Mouse (Mus musculus): ENCODE data around the gene Defb23.
"Not testable (repeated sequence)": the region's sequence is repeated elsewhere in the genome, so short reads cannot be mapped to it uniquely, and the experiment has no call there.

Gene Defb23

DNA sequence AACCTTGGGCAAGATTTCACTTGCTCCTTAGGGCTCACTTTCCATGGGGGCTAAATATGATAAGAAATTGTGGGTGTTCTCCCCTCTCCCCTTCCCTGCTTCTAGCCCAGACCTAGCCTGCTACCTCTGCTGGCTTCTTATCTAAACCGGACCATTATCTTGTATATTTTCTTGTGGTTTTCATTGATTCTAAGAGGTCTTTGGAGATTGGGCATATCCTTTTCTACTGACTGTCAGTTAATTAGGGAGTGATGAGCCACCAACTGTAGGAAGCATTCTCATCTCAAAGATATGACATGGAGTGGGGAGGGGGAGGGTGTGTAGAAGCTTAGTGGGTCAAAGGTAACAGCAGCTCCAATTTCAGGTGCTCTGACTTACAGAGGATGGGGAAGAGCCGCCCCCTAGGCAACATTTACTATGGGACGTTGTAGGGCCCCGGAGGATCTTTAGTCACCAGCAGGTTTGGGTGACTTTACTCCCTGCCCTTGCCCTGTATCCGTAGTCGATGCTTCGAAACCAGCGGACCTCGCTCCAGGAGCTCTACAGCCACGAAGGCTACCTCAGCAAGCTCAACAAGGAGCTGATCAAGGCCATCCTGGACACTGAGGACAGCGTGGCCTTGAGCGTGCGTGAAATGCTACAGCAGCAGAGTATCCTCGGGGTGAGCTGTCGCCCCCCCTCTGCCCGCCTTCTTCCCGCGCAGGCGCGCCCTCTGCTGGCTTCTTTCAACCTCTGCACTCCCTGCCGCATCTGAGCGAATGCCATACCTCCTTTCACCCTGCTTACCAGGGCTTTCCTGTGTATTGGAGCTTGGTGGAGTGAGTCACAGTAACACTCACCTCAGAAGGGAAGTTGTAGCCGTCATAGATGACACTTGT is 27.2 kb downstream of the Defb23 start:
- DNase-seq (ENCODE audit: low spot score in 2 of 2), result peak; percentile 71 to 83

DNA sequence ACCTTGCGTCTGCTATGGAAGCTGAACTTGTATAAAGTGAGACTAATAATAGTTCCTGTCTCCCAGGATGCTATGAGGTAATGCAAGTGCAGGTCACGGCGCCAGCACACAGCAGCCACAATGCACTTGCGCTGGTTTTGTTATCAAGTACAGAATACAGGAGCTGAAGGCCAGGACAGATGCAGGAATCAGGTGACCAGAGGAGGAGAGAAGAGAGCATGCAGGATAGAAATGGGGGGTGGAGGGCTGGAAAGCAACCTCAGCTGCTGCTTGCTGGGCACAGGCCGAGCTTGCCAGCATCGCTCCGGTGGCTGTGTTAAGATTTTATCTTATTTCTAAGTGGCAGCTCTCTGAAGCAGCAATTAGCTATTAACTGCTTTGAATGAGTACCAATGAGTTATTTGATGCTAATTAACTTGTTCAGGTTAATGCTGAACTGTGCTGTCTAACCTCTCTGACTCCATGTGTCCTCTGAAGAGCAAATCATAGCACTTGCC is 28.0 kb downstream of the Defb23 start:
- DNase-seq (ENCODE audit: low spot score in 2 of 2), result no peak

DNA sequence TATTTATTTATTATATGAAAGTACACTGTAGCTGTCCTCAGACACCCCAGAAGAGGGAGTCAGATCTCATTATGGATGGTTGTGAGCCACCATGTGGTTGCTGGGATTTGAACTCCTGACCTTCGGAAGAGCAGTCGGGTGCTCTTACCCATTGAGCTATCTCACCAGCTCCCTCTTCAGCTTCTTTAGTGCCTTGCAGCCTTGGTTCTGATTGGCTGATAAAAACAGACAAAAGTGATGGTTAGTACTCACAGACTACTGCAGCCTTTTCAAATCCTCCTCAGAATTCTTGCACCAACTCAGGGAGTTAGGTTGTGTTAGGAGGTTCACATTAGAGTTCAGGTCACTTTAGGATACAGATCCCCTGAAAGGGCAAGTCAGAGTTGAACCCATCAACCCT is 35.9 kb downstream of the Defb23 start:
- not testable (repeated sequence) for DNase-seq (ENCODE audit: low spot score in 2 of 2)

GRCm38 (mm10) chr2:152427493-152427892 is 36.9 kb downstream of the Defb23 start:
- no peak for DNase-seq (ENCODE audit: low spot score in 2 of 2)

GRCm38 (mm10) chr2:152415786-152416185 is 48.6 kb downstream of the Defb23 start:
- no peak for DNase-seq (ENCODE audit: low spot score in 2 of 2)

- DNase-seq (ENCODE audit: low spot score in 2 of 2), result no peak
These were observed 49.1 kb downstream of the Defb23 start, which contains the start of gene 6820408C15Rik for GRCm38 (mm10) chr2:152415287-152415686. Gene 6820408C15Rik, plus strand, starts transcription at chr2:152415587.

- peak in 1 of 2 experiments; percentile 22 for DNase-seq (ENCODE audit: low spot score in 2 of 2)
These were observed 49.7 kb downstream of the Defb23 start, which contains the start of gene Zcchc3 for GRCm38 (mm10) chr2:152414591-152415165. Gene Zcchc3, minus strand, starts transcription at chr2:152415027.

DNA sequence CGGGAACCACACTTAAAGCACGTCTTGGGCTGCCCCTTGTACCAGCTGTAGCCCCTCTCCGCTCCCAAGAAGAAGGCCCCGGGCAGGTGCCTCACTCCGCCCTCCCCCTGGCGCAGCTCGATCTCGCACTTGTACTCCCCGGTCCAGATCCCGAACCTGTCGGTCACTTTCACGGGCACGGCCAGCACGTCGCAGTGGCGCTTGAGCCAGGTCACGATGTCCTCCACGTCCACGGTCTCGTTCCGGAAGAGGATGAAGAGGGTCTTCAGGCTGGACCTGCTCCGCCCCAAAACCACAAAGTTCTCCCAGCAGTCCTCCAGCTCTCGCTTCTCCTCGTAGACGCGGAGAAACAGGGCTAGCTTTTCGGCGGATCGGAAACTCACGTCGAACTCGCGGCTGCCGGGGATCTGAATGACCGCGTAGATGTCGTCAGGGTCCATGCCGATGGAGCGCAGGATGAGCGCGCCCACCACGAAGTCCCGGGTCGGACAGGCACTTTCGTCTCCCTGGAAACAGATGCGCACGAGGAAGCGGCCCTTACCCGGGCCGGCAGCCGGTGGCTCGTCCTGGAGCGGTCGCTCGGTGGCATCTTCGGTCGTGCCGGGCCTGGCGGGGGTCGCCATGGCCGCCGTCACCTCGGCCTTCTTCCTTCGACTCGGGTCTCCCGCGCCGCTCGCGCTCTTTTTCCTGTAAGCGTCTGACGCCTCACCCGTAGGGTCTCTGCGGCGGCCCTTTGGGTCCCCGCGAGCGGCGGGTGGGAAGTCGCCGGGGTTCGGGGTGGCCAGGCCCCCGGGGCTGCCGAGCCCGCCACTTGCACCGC is 50.4 kb downstream of the Defb23 start:
- DNase-seq (ENCODE audit: low spot score in 2 of 2), result no peak

GRCm38 (mm10) chr2:152413158-152413764 is 51.2 kb downstream of the Defb23 start:
- no peak for DNase-seq (ENCODE audit: low spot score in 2 of 2)

GRCm38 (mm10) chr2:152412526-152413157 is 51.8 kb downstream of the Defb23 start:
- DNase-seq (ENCODE audit: low spot score in 2 of 2), result no peak

DNA sequence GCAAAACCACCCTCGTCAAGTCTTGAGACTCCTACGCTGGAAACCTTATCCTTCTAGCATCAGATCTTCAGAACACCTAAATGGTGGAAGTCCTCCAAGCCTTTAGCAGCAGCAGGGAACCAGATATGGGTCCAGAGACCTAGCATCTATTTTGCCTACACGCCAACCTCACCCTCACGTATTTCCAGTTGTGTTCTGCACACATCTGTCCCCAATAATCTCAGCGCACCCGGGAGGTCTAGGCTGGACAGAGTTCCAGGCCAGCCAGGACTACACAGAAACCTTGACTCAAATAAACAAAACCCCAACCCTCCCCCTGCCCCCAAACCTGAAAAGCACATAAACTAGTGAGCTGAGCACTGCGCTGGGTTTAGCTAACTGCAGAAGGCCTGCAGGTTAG is 52.9 kb downstream of the Defb23 start:
- DNase-seq (ENCODE audit: low spot score in 2 of 2), result no peak

DNA sequence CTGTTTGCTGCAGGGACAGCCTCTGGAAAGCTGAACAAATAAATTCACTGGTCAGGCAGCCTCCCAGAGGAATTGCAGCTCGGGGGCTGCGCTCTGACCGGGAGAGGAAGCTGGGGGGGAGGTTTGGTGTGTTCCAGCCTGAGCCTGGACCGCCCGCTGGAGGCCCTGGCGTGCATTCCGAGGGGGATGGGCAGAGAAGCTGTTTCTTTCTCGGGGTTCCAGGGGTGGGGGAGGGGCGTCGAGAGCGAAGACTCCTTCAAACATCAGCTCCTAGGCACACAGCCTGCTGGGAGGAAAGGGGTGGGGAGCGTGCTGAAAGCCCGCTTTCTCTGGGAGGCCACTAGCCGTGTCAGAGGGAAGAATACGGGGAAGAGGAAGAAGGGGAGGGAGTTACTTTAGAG is 53.4 kb downstream of the Defb23 start:
- DNase-seq (ENCODE audit: low spot score in 2 of 2), result no peak

DNA sequence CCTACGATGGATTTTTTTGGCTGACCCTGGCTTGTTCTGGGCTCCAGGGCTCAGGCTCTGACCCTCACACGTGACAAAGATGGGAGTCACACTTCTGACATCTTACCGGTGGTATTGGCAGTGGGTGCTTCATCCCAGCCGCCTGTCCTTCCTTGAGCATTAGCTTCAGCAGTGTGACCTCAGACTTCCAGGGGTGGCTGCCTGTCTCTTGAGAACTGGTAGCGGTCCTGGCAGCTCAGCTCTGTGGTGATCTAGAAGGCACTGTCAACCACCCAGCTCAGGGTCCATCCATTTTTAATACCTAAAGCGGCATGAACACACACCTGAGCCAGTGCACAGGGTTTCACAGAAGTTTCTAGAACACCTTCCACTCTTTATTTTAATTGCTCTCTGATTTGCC is 54.6 kb downstream of the Defb23 start:
- no peak for DNase-seq (ENCODE audit: low spot score in 2 of 2)

All from natural killer cell, adult 2 months (primary cell).